Mouse (Mus musculus) intestine, embryonic 15.5 days (tissue): ENCODE data around the gene Eepd1. TPM values are rescaled to one million over a fixed set of nuclear protein-coding genes. Genes with fewer than 3 reads are reported as not detected.

ENCODE experiments used
- ATAC-seq: fragments of 200-750 bp; cut with Nextera tagmentation; 2 replicates; pipeline ENCODE4 v1.8.0; 2017; ENCODE audit warnings: moderate TSS enrichment, moderate library complexity
- H3K27ac ChIP-seq: fragments of 300-500 bp; sonication (generic); 2 replicates; pipeline ENCODE4 v1.5.1; 2015; ENCODE audit warnings: mild to moderate bottlenecking, inconsistent platforms
- H3K27me3 ChIP-seq: fragments of 300-500 bp; sonication (generic); replicated peaks from 2 replicates; pipeline ENCODE4 v1.6.1; 2015; ENCODE audit warnings: inconsistent platforms
- H3K36me3 ChIP-seq: fragments of 300-500 bp; sonication (generic); 2 replicates; pipeline ENCODE4 v1.6.1; 2015; ENCODE audit warnings: inconsistent platforms
- H3K4me1 ChIP-seq: fragments of 300-500 bp; sonication (generic); replicated peaks from 2 replicates; pipeline ENCODE4 v1.6.1; 2015; ENCODE audit warnings: inconsistent platforms
- H3K4me2 ChIP-seq: fragments of 300-500 bp; sonication (generic); replicated peaks from 2 replicates; pipeline ENCODE4 v1.6.1; 2015; ENCODE audit warnings: mild to moderate bottlenecking, inconsistent platforms
- H3K4me3 ChIP-seq: fragments of 300-500 bp; sonication (generic); replicated peaks from 2 replicates; pipeline ENCODE4 v1.5.1; 2015; ENCODE audit warnings: inconsistent platforms
- H3K9ac ChIP-seq: fragments of 300-500 bp; sonication (generic); 2 replicates; pipeline ENCODE4 v1.6.1; 2015; ENCODE audit warnings: inconsistent platforms
- H3K9me3 ChIP-seq: fragments of 300-500 bp; sonication (generic); 2 replicates; pipeline ENCODE4 v1.6.1; 2016; ENCODE audit warnings: inconsistent platforms
- WGBS: fragments of 180-500 bp; shearing (Covaris S2); methylation state at CpG from one replicate; pipeline ENCODE4 v1.1.7; 2015; 5-methylcytosine and 5-hydroxymethylcytosine counted together
- polyA plus RNA-seq: library from polyadenylated mRNA; unstranded; fragments of >200 nt; fragmentation: Nextera tagmentation; extraction: Ambion mirVana; gene quantifications from 2 replicates; pipeline ENCODE4 v1.2.1, GENCODE M21; 2015

Eepd1 gene
- polyA plus RNA-seq, 1 experiment from 2014 or later: 5.9 TPM

- Histone ChIP-seq H3K9me3 (no peaks in the 10 kb centered on the region), H3K4me1 (peaks cover 13% of the 10 kb centered on the region), H3K27ac (no peak overlapping the region), H3K27me3 (no peaks in the 10 kb centered on the region), H3K36me3 (no peaks in the 10 kb centered on the region), H3K9ac (no peak overlapping the region), H3K4me2 (peak overlapping the region; percentile 91), H3K4me3 (peak overlapping the region; percentile 71)
- 45% methylated on average over 22 of the region's 22 CpGs for WGBS
- no peak for ATAC-seq
These were observed 1.1 kb downstream of the Eepd1 start for GRCm38 (mm10) chr9:25482322-25482998.

GRCm38 (mm10) chr9:25482999-25483347, 1.6 kb downstream of the Eepd1 start:
- ATAC-seq: no peak
- Histone ChIP-seq H3K27ac (no peak overlapping the region), H3K4me3 (no peak overlapping the region), H3K27me3 (no peaks in the 10 kb centered on the region), H3K9ac (no peak overlapping the region), H3K9me3 (no peaks in the 10 kb centered on the region), H3K4me1 (peaks cover 13% of the 10 kb centered on the region), H3K4me2 (peak overlapping the region; percentile 91; the same call in 1 of the 2 replicates), H3K36me3 (no peaks in the 10 kb centered on the region)
- WGBS: 78% methylated on average over 9 of the region's 9 CpGs

GRCm38 (mm10) chr9:25483931-25484618, 2.7 kb downstream of the Eepd1 start:
- Histone ChIP-seq H3K27ac (no peak overlapping the region), H3K4me1 (peaks cover 13% of the 10 kb centered on the region), H3K9me3 (no peaks in the 10 kb centered on the region), H3K4me2 (no peak overlapping the region; the same call in 1 of the 2 replicates), H3K4me3 (no peak overlapping the region), H3K9ac (no peak overlapping the region), H3K27me3 (no peaks in the 10 kb centered on the region), H3K36me3 (no peaks in the 10 kb centered on the region)
- WGBS: 75% methylated on average over 9 of the region's 9 CpGs
- no peak for ATAC-seq

GRCm38 (mm10) chr9:25484619-25484986, 3.3 kb downstream of the Eepd1 start:
- Histone ChIP-seq H3K9me3 (no peaks in the 10 kb centered on the region), H3K36me3 (no peaks in the 10 kb centered on the region), H3K9ac (no peak overlapping the region), H3K27ac (no peak overlapping the region), H3K4me3 (no peak overlapping the region), H3K4me2 (no peak overlapping the region; the same call in 1 of the 2 replicates), H3K27me3 (no peaks in the 10 kb centered on the region), H3K4me1 (peaks cover 13% of the 10 kb centered on the region)
- 69% methylated on average over 3 of the region's 3 CpGs for WGBS
- no peak for ATAC-seq

GRCm38 (mm10) chr9:25485006-25485405, 3.7 kb downstream of the Eepd1 start:
- H3K9ac ChIP-seq: no peak overlapping the region
- ATAC-seq: no peak
- peaks cover 13% of the 10 kb centered on the region for H3K4me1 ChIP-seq
- H3K9me3 ChIP-seq: no peaks in the 10 kb centered on the region
- no peak overlapping the region for H3K4me2 ChIP-seq
- H3K27ac ChIP-seq: no peak overlapping the region
- no peak overlapping the region for H3K4me3 ChIP-seq
- H3K27me3 ChIP-seq: no peaks in the 10 kb centered on the region
- no peaks in the 10 kb centered on the region for H3K36me3 ChIP-seq
- WGBS: 76% methylated on average over 2 of the region's 2 CpGs

- Histone ChIP-seq H3K9ac (no peak overlapping the region), H3K36me3 (no peaks in the 10 kb centered on the region), H3K4me2 (no peak overlapping the region), H3K4me3 (no peak overlapping the region), H3K4me1 (peaks cover 13% of the 10 kb centered on the region), H3K27me3 (no peaks in the 10 kb centered on the region), H3K27ac (no peak overlapping the region), H3K9me3 (no peaks in the 10 kb centered on the region)
- ATAC-seq: no peak
- WGBS: 80% methylated on average over 7 of the region's 7 CpGs
These were observed 4.1 kb downstream of the Eepd1 start for GRCm38 (mm10) chr9:25485406-25485805.

GRCm38 (mm10) chr9:25486246-25486807, 5.0 kb downstream of the Eepd1 start:
- H3K27me3 ChIP-seq: no peaks in the 10 kb centered on the region
- H3K4me2 ChIP-seq: no peak overlapping the region
- H3K9me3 ChIP-seq: no peaks in the 10 kb centered on the region
- H3K4me3 ChIP-seq: no peak overlapping the region
- H3K4me1 ChIP-seq: peaks cover 16% of the 10 kb centered on the region
- H3K36me3 ChIP-seq: no peaks in the 10 kb centered on the region
- H3K27ac ChIP-seq: no peak overlapping the region
- ATAC-seq: no peak
- WGBS: 82% methylated on average over 9 of the region's 9 CpGs
- no peak overlapping the region for H3K9ac ChIP-seq

GRCm38 (mm10) chr9:25487446-25488110, 6.2 kb downstream of the Eepd1 start:
- H3K27ac ChIP-seq: no peak overlapping the region
- peaks cover 12% of the 10 kb centered on the region for H3K4me1 ChIP-seq
- no peaks in the 10 kb centered on the region for H3K36me3 ChIP-seq
- H3K9me3 ChIP-seq: no peaks in the 10 kb centered on the region
- no peaks in the 10 kb centered on the region for H3K27me3 ChIP-seq
- H3K4me3 ChIP-seq: no peak overlapping the region
- no peak overlapping the region for H3K9ac ChIP-seq
- WGBS: 67% methylated on average over 12 of the region's 12 CpGs
- no peak overlapping the region for H3K4me2 ChIP-seq
- no peak for ATAC-seq

- no peaks in the 10 kb centered on the region for H3K27me3 ChIP-seq
- no peaks in the 10 kb centered on the region for H3K9me3 ChIP-seq
- peak; percentile 76 for ATAC-seq
- no peaks in the 10 kb centered on the region for H3K36me3 ChIP-seq
- H3K27ac ChIP-seq: no peak overlapping the region
- 75% methylated on average over 9 of the region's 9 CpGs for WGBS
- H3K4me1 ChIP-seq: peaks cover 11% of the 10 kb centered on the region
- H3K9ac ChIP-seq: no peak overlapping the region
- no peak overlapping the region for H3K4me3 ChIP-seq
- no peak overlapping the region for H3K4me2 ChIP-seq
These were observed 7.2 kb downstream of the Eepd1 start for GRCm38 (mm10) chr9:25488581-25488980.

- 73% methylated on average over 7 of the region's 7 CpGs for WGBS
- Histone ChIP-seq H3K4me3 (no peak overlapping the region), H3K9me3 (no peaks in the 10 kb centered on the region), H3K9ac (no peak overlapping the region), H3K27me3 (no peaks in the 10 kb centered on the region), H3K4me1 (peaks cover 9% of the 10 kb centered on the region), H3K36me3 (no peaks in the 10 kb centered on the region), H3K4me2 (no peak overlapping the region), H3K27ac (no peak overlapping the region)
- no peak for ATAC-seq
These were observed 8.0 kb downstream of the Eepd1 start for GRCm38 (mm10) chr9:25489221-25489960.

- Histone ChIP-seq H3K4me1 (0 out of 2 replicates have a peak, but pooled peaks cover 3% of the 10 kb centered on the region), H3K36me3 (no peaks in the 10 kb centered on the region), H3K27me3 (no peaks in the 10 kb centered on the region), H3K4me2 (no peak overlapping the region), H3K4me3 (no peak overlapping the region), H3K9ac (no peak overlapping the region), H3K27ac (no peak overlapping the region), H3K9me3 (no peaks in the 10 kb centered on the region)
- ATAC-seq: no peak
- 71% methylated on average over 13 of the region's 13 CpGs for WGBS
These were observed 9.2 kb downstream of the Eepd1 start for GRCm38 (mm10) chr9:25490278-25491145.
